Mouse (Mus musculus) olfactory bulb, adult 2 months (tissue): ENCODE data around the gene Asb5. TPM values are rescaled to one million over a fixed set of nuclear protein-coding genes. Genes with fewer than 3 reads are reported as not detected.

Source experiments
- H3K27ac ChIP-seq: fragments of 200-500 bp; 2 replicates; pipeline ENCODE4 v1.5.1; 2012; ENCODE audit warnings: low read depth, low read length; ENCODE audit not compliant: insufficient read depth
- H3K4me1 ChIP-seq: fragments of 200-500 bp; 2 replicates; pipeline ENCODE4 v1.6.1; 2012; ENCODE audit warnings: low read length; ENCODE audit not compliant: control insufficient read depth, insufficient read depth
- H3K4me3 ChIP-seq: fragments of 200-500 bp; 2 replicates; pipeline ENCODE4 v1.5.1; 2012; ENCODE audit warnings: mild to moderate bottlenecking, low read depth, low read length, moderate library complexity; ENCODE audit not compliant: insufficient read depth
- CTCF ChIP-seq: fragments of 200-500 bp; IDR thresholded peaks from 2 replicates; pipeline ENCODE4 v1.5.1; 2012; ENCODE audit warnings: low read depth, mild to moderate bottlenecking, low read length, moderate library complexity; ENCODE audit not compliant: insufficient read depth
- POLR2A ChIP-seq: fragments of 200-500 bp; IDR thresholded peaks from 2 replicates; pipeline ENCODE4 v1.6.1; 2012; ENCODE audit warnings: mild to moderate bottlenecking, low read depth, low read length, moderate library complexity; ENCODE audit not compliant: insufficient read depth
- WGBS: fragments of 180-500 bp; shearing (Covaris S2); methylation state at CpG from one replicate; pipeline ENCODE4 v1.1.7; 2018; 5-methylcytosine and 5-hydroxymethylcytosine counted together
- polyA plus RNA-seq: library from polyadenylated mRNA; stranded (reverse); fragments of >200 nt; gene quantifications from 2 replicates; pipeline ENCODE4 v1.2.4, GENCODE M21; 2012; ENCODE audit warnings: low replicate concordance; ENCODE audit not compliant: missing spikeins, insufficient read depth, insufficient read length

Gene Asb5
- polyA plus RNA-seq, 1 experiment, result not detected

DNA sequence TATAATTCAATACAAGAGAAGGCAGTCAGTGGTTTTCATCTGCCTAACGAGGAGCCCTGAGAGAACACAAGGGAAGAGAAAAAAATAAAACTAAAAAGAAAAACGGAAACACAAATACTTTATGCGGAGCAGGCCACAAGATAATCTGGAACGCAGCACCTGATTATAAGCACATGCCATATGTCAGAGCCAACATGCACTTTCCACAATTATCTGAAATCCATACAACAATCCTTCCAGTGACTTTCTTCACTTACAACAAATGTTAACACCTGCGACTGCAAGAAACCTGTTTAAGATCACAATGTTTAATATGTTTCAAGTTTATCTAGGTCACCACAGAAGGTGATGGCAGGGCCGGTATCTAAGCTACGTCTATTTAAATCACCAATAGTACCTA is 809 bp upstream of the Asb5 start:
- no peak overlapping the region for H3K27ac ChIP-seq
- WGBS, result 33% methylated on average over 7 of the region's 7 CpGs
- no peak overlapping the region for H3K4me3 ChIP-seq
- no peaks in the 10 kb centered on the region for H3K4me1 ChIP-seq
- TF ChIP-seq POLR2A (no peak), CTCF (no peak)

GRCm38 (mm10) chr8:54535172-54535571 is 5.8 kb downstream of the Asb5 start:
- Histone ChIP-seq H3K4me1 (no peaks in the 10 kb centered on the region), H3K27ac (no peak overlapping the region), H3K4me3 (no peak overlapping the region)
- WGBS, result 72% methylated on average over 5 of the region's 5 CpGs
- TF ChIP-seq POLR2A (no peak), CTCF (no peak)

GRCm38 (mm10) chr8:54537285-54537684 is 7.9 kb downstream of the Asb5 start:
- Histone ChIP-seq H3K4me1 (no peaks in the 10 kb centered on the region), H3K4me3 (no peak overlapping the region), H3K27ac (no peak overlapping the region)
- no peak for TF ChIP-seq POLR2A
- no peak for TF ChIP-seq CTCF
- WGBS, result 97% methylated on average over 3 of the region's 3 CpGs

DNA sequence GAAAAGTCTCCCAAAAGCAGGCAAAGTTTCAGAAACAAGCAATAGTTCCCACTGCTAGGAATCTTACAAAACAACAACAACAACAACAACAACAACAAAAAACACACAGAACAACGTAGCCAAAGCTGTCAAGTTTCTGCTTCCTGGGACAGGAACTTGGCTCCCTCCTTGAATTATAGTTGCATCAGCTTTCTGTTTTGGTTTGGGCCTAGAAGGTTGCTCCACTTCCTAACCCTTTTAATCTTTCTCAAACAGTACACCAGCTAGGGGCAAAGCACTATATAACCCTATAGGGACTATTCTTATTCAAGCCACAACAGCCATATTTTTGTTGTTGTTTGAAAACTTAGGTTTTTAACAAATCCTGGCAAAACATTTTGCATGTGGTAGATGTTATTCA is 12.0 kb downstream of the Asb5 start:
- no peak for TF ChIP-seq POLR2A
- 81% methylated on average over 1 of the region's 1 CpGs for WGBS
- no peak overlapping the region for H3K27ac ChIP-seq
- no peaks in the 10 kb centered on the region for H3K4me1 ChIP-seq
- H3K4me3 ChIP-seq, result no peak overlapping the region

DNA sequence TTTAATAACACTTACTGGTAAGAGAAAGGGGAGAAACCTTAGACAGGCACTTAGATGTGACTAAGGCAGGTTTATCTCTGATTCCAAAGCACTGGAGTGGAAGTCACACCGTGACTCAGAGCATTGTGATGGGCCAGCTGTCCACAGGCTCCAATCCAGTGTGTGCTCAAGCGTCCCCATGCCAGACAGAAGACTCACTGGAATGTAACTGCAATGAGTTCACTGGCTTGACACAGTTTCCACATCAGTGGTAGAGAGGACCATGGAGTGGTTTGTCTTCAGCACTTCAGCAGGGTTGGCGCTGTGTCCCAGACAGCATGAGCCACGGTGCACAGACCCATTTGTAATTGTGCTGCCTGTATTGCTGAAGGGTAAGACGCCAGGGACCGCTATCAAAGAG is 19.0 kb downstream of the Asb5 start:
- H3K27ac ChIP-seq, result no peak overlapping the region
- 68% methylated on average over 6 of the region's 6 CpGs for WGBS
- H3K4me3 ChIP-seq, result no peak overlapping the region
- TF ChIP-seq POLR2A (no peak), CTCF (no peak)
- H3K4me1 ChIP-seq, result no peaks in the 10 kb centered on the region

- Histone ChIP-seq H3K27ac (no peak overlapping the region), H3K4me1 (no peaks in the 10 kb centered on the region), H3K4me3 (no peak overlapping the region)
- WGBS, result 95% methylated on average over 12 of the region's 12 CpGs
- TF ChIP-seq POLR2A (no peak), CTCF (no peak)
Observed at GRCm38 (mm10) chr8:54550026-54550574, 20.7 kb downstream of the Asb5 start.

DNA sequence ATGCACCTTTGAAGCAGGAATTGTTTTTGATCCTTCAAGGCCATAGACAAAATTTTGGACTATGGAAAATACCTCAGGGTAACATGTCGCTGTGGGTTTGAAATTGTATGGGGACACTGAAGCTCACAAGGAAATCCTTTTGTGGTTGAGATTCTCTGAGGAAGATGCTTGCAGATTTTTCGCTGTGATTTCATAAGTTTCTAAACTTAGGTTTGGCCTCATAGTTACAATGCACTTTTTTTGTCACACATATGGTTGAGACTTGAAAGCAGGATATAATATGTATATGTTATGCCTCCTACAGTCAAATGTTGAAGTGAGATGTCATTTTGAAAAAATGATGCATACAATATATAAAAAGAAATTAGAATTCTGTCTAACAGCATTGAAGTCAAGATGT is 25.5 kb downstream of the Asb5 start:
- Histone ChIP-seq H3K27ac (no peak overlapping the region), H3K4me3 (no peak overlapping the region), H3K4me1 (no peaks in the 10 kb centered on the region)
- TF ChIP-seq CTCF (no peak), POLR2A (no peak)
- WGBS, result 85% methylated on average over 2 of the region's 2 CpGs

GRCm38 (mm10) chr8:54562137-54562536 is 32.8 kb downstream of the Asb5 start:
- Histone ChIP-seq H3K4me3 (no peak overlapping the region), H3K27ac (no peak overlapping the region), H3K4me1 (no peaks in the 10 kb centered on the region)
- TF ChIP-seq POLR2A (no peak), CTCF (no peak)
- WGBS, result 76% methylated on average over 4 of the region's 4 CpGs

DNA sequence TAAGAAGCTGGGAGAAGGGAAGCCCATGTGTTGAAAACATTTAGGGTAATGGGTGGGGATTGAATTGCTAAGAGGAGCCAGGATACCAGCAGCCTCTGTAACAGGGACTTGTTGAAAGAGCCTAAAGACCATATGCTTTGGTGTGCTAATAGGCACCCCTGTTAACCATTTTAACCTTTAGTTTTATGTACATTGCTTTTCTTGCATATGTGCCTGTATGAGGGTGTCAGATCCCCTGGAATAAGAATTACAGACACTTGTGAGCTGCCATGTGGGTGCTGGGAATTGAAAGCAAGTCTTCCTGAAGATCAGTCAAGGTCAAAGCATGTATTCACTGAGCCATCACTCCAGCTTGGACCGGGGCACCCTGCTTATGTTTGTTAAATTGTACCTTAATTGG is 35.8 kb downstream of the Asb5 start:
- Histone ChIP-seq H3K4me1 (no peaks in the 10 kb centered on the region), H3K4me3 (no peak overlapping the region), H3K27ac (no peak overlapping the region)
- TF ChIP-seq CTCF (no peak), POLR2A (no peak)
- WGBS, result 96% methylated on average over 1 of the region's 1 CpGs
